Mouse (Mus musculus): ENCODE measurements around the gene Ttc7.

GRCm38 (mm10) chr17:87246103-87246502 lies 36.6 kb upstream of the Ttc7 start:
- TF ChIP-seq CTCF (IDR thresholded peaks at IDR 0.05; ENCODE audit: borderline replicate concordance, extremely low read depth, insufficient read depth, insufficient read length) (no peak), POLR2A (IDR thresholded peaks at IDR 0.05; ENCODE audit: borderline replicate concordance, extremely low read depth, insufficient read depth, insufficient read length, poor library complexity, severe bottlenecking) (no peak)

All from brain, embryonic 14.5 days (tissue).